In genomic region chr7:39551976-39552891, GRCm38 (mm10) we compare ENCODE assay signal across 8 mouse cellular contexts. TPM values are rescaled to one million over a fixed set of nuclear protein-coding genes. Genes with fewer than 3 reads are reported as not detected.
DNase-seq lines count a peak whose midpoint lies in the region; ATAC-seq and TF ChIP-seq lines count a peak whose summit lies in the region.

No protein-coding gene starts in this region.

- no peak for TF ChIP-seq CTCF in E14TG2a.4 (conservative IDR thresholded peaks at IDR 0.05; ENCODE audit: low read length)
- TF ChIP-seq CTCF in heart, postnatal 0 days (IDR thresholded peaks at IDR 0.05; ENCODE audit: low read depth) = peak; percentile 24
- no peak for TF ChIP-seq CTCF in testis, adult 2 months (IDR thresholded peaks at IDR 0.05; ENCODE audit: control insufficient read depth, insufficient read depth, insufficient replicate concordance, low read depth, low read length)

- peak; percentile 100 for ATAC-seq in forebrain, embryonic 12.5 days (ENCODE audit: low FRiP score)
- ATAC-seq in heart, postnatal 0 days (ENCODE audit: insufficient read depth, low read depth) = peak; percentile 100
- ATAC-seq in liver, embryonic 16.5 days (ENCODE audit: low read depth) = peak; percentile 99
- peak; percentile 99 for ATAC-seq in neural tube, embryonic 13.5 days (ENCODE audit: low read depth)

- peak overlapping the region; percentile 60 for H3K4me2 ChIP-seq in forebrain, embryonic 12.5 days
- peak overlapping the region; percentile 62 for H3K4me2 ChIP-seq in heart, postnatal 0 days (ENCODE audit: low read depth, low read length)
- peak overlapping the region; percentile 71 for H3K4me2 ChIP-seq in liver, embryonic 16.5 days (ENCODE audit: low read depth, low read length)
- peak overlapping the region; percentile 61 for H3K4me2 ChIP-seq in neural tube, embryonic 13.5 days

- no peak for TF ChIP-seq EP300 in heart, postnatal 0 days (IDR thresholded peaks at IDR 0.05; ENCODE audit: low read depth)

- H3K9me3 ChIP-seq in E14TG2a.4 (ENCODE audit: low read length) = no peaks in the 10 kb centered on the region
- H3K9me3 ChIP-seq in forebrain, embryonic 12.5 days = no peaks in the 10 kb centered on the region
- no peaks in the 10 kb centered on the region for H3K9me3 ChIP-seq in heart, postnatal 0 days (replicated peaks; ENCODE audit: control insufficient read depth, low read length)
- no peaks in the 10 kb centered on the region for H3K9me3 ChIP-seq in liver, embryonic 16.5 days (replicated peaks; ENCODE audit: control insufficient read depth, low read length)
- no peaks in the 10 kb centered on the region for H3K9me3 ChIP-seq in neural tube, embryonic 13.5 days

- no peaks in the 10 kb centered on the region for H3K27me3 ChIP-seq in E14TG2a.4 (ENCODE audit: insufficient read depth, low read length)
- no peaks in the 10 kb centered on the region for H3K27me3 ChIP-seq in forebrain, embryonic 12.5 days
- H3K27me3 ChIP-seq in heart, postnatal 0 days (ENCODE audit: control insufficient read depth, insufficient read depth, low read length) = no peaks in the 10 kb centered on the region
- H3K27me3 ChIP-seq in liver, embryonic 16.5 days (ENCODE audit: control insufficient read depth, insufficient read depth, low read depth, low read length) = no peaks in the 10 kb centered on the region
- no peaks in the 10 kb centered on the region for H3K27me3 ChIP-seq in neural tube, embryonic 13.5 days
- H3K27me3 ChIP-seq in testis, adult 2 months (ENCODE audit: control insufficient read depth, insufficient read depth, low read length) = no peaks in the 10 kb centered on the region

- H3K36me3 ChIP-seq in E14TG2a.4 (ENCODE audit: insufficient read depth, low read length) = peaks cover 27% of the 10 kb centered on the region
- H3K36me3 ChIP-seq in forebrain, embryonic 12.5 days (replicated peaks) = peaks cover 15% of the 10 kb centered on the region; the same call in 1 of the 2 replicates
- peaks cover 9% of the 10 kb centered on the region for H3K36me3 ChIP-seq in heart, postnatal 0 days (replicated peaks; ENCODE audit: control insufficient read depth, insufficient read depth, low read length)
- H3K36me3 ChIP-seq in liver, embryonic 16.5 days (ENCODE audit: control insufficient read depth, insufficient read depth) = peaks cover 4% of the 10 kb centered on the region; the same call in 1 of the 2 replicates
- peaks cover 19% of the 10 kb centered on the region for H3K36me3 ChIP-seq in neural tube, embryonic 13.5 days
- no peaks in the 10 kb centered on the region for H3K36me3 ChIP-seq in testis, adult 2 months (ENCODE audit: control insufficient read depth, insufficient read depth, low read length)

- 3% methylated on average over 45 of the region's 52 CpGs for WGBS in forebrain, embryonic 12.5 days
- 3% methylated on average over 51 of the region's 52 CpGs for WGBS in heart, postnatal 0 days
- 3% methylated on average over 50 of the region's 52 CpGs for WGBS in liver, embryonic 16.5 days (ENCODE audit: insufficient replicate concordance)
- WGBS in neural tube, embryonic 13.5 days = 3% methylated on average over 52 of the region's 52 CpGs

- H3K4me3 ChIP-seq in E14TG2a.4 (replicated peaks; ENCODE audit: low read length) = peak overlapping the region; percentile 89
- H3K4me3 ChIP-seq in forebrain, embryonic 12.5 days (replicated peaks) = peak overlapping the region; percentile 55
- peak overlapping the region; percentile 87 for H3K4me3 ChIP-seq in heart, postnatal 0 days (ENCODE audit: low read depth, low read length)
- H3K4me3 ChIP-seq in liver, embryonic 16.5 days (ENCODE audit: low read depth, low read length) = peak overlapping the region; percentile 84
- H3K4me3 ChIP-seq in neural tube, embryonic 13.5 days = peak overlapping the region; percentile 72
- H3K4me3 ChIP-seq in testis, adult 2 months (ENCODE audit: control insufficient read depth, low read depth, low read length) = peak overlapping the region; percentile 90

- peak; percentile 93 for DNase-seq in c-Kit-positive CD71-positive TER-119-positive erythroid progenitor cells, embryonic 14.5 days (ENCODE audit: low spot score)
- peak; percentile 96 for DNase-seq in heart, postnatal 0 days (ENCODE audit: low spot score)
- DNase-seq in kidney, postnatal 4 days = peak; percentile 95 to 97

- H3K9ac ChIP-seq in forebrain, embryonic 12.5 days = peak overlapping the region; percentile 68
- peak overlapping the region; percentile 74 for H3K9ac ChIP-seq in heart, postnatal 0 days (replicated peaks; ENCODE audit: low read depth, low read length)
- peak overlapping the region; percentile 86 for H3K9ac ChIP-seq in liver, embryonic 16.5 days (ENCODE audit: low read depth, low read length)
- peak overlapping the region; percentile 84 for H3K9ac ChIP-seq in neural tube, embryonic 13.5 days

- peaks cover 15% of the 10 kb centered on the region for H3K4me1 ChIP-seq in E14TG2a.4 (replicated peaks; ENCODE audit: low read depth, low read length)
- peaks cover 11% of the 10 kb centered on the region for H3K4me1 ChIP-seq in forebrain, embryonic 12.5 days
- H3K4me1 ChIP-seq in heart, postnatal 0 days (ENCODE audit: control insufficient read depth, insufficient read depth) = peaks cover 13% of the 10 kb centered on the region; the same call in 1 of the 2 replicates
- H3K4me1 ChIP-seq in liver, embryonic 16.5 days (ENCODE audit: control insufficient read depth, low read depth, low read length) = peaks cover 4% of the 10 kb centered on the region
- H3K4me1 ChIP-seq in neural tube, embryonic 13.5 days (replicated peaks) = peaks cover 21% of the 10 kb centered on the region
- H3K4me1 ChIP-seq in testis, adult 2 months (ENCODE audit: control insufficient read depth, insufficient read depth, low read length) = peaks cover 4% of the 10 kb centered on the region; the same call in 1 of the 2 replicates

- H3K27ac ChIP-seq in forebrain, embryonic 12.5 days = peak overlapping the region; percentile 91
- H3K27ac ChIP-seq in heart, postnatal 0 days (ENCODE audit: low read depth) = peak overlapping the region; percentile 94
- H3K27ac ChIP-seq in liver, embryonic 16.5 days (ENCODE audit: low read length) = peak overlapping the region; percentile 91
- peak overlapping the region; percentile 96 for H3K27ac ChIP-seq in neural tube, embryonic 13.5 days (replicated peaks)
- H3K27ac ChIP-seq in testis, adult 2 months (ENCODE audit: control insufficient read depth, insufficient read depth, low read depth, low read length) = peak overlapping the region; percentile 85

- peak; percentile 83 for TF ChIP-seq POLR2A in testis, adult 2 months (IDR thresholded peaks at IDR 0.05; ENCODE audit: control insufficient read depth, low read depth, low read length)

RNA-seq across cellular contexts. Expression of gene Zfp619, which starts 34.7 kb away (rescaled TPM):
- 4.4 and 4.6 TPM in 2 replicates for polyA plus RNA-seq in forebrain, embryonic 12.5 days (2016; fragmentation: Nextera tagmentation; extraction: Ambion mirVana)
- total RNA-seq in heart, postnatal 0 days (2014; rRNA removed; ENCODE audit: low replicate concordance) = 1.9 and 4.1 TPM in 2 replicates
- polyA plus RNA-seq in heart, postnatal 0 days (2015; fragmentation: Nextera tagmentation; extraction: Ambion mirVana) = 0.70 and 0.72 TPM in 2 replicates
- 0.33 and 0.34 TPM in 2 replicates for polyA plus RNA-seq in liver, embryonic 16.5 days (2015; fragmentation: Nextera tagmentation; extraction: Ambion mirVana)
- 2.5 and 2.7 TPM in 2 replicates for polyA plus RNA-seq in neural tube, embryonic 13.5 days (2015; fragmentation: Nextera tagmentation; extraction: Ambion mirVana)
- polyA plus RNA-seq in testis, adult 2 months (2012; rRNA removed) = 0.13 and 0.16 TPM in 2 replicates

Comparison
In these comparisons a context has a peak if more than half of its experiments do, and no peak if none do; other contexts are left out.
1. Peak in every context shown above with its lines: DNase-seq, ATAC-seq, H3K4me3 ChIP-seq and H3K27ac ChIP-seq.